Mouse (Mus musculus) neural tube, embryonic 13.5 days (tissue): ENCODE results near the gene Ppp1r12c. TPM values are rescaled to one million over a fixed set of nuclear protein-coding genes. Genes with fewer than 3 reads are reported as not detected.

Experiments used
- ATAC-seq: fragments of 200-750 bp; cut with Nextera tagmentation; 2 replicates; pipeline ENCODE4 v1.8.0; 2017; ENCODE audit warnings: low read depth, mild to moderate bottlenecking, moderate TSS enrichment, moderate library complexity
- H3K27ac ChIP-seq: fragments of 300-500 bp; sonication (generic); replicated peaks from 2 replicates; pipeline ENCODE4 v1.5.1; 2015; ENCODE audit warnings: moderate library complexity, mild to moderate bottlenecking, inconsistent platforms
- H3K27me3 ChIP-seq: fragments of 300-500 bp; sonication (generic); 2 replicates; pipeline ENCODE4 v1.6.1; 2015; ENCODE audit warnings: mild to moderate bottlenecking, inconsistent platforms
- H3K36me3 ChIP-seq: fragments of 300-500 bp; sonication (generic); 2 replicates; pipeline ENCODE4 v1.6.1; 2015; ENCODE audit warnings: mild to moderate bottlenecking, inconsistent platforms
- H3K4me1 ChIP-seq: fragments of 300-500 bp; sonication (generic); replicated peaks from 2 replicates; pipeline ENCODE4 v1.6.1; 2015; ENCODE audit warnings: inconsistent platforms
- H3K4me2 ChIP-seq: fragments of 300-500 bp; sonication (generic); 2 replicates; pipeline ENCODE4 v1.6.1; 2015; ENCODE audit warnings: inconsistent platforms, mild to moderate bottlenecking, moderate library complexity
- H3K4me3 ChIP-seq: fragments of 300-500 bp; sonication (generic); 2 replicates; pipeline ENCODE4 v1.5.1; 2015; ENCODE audit warnings: mild to moderate bottlenecking, inconsistent platforms
- H3K9ac ChIP-seq: fragments of 300-500 bp; sonication (generic); 2 replicates; pipeline ENCODE4 v1.6.1; 2015; ENCODE audit warnings: moderate library complexity, mild to moderate bottlenecking, inconsistent platforms
- H3K9me3 ChIP-seq: fragments of 300-500 bp; sonication (generic); 2 replicates; pipeline ENCODE4 v1.6.1; 2016; ENCODE audit warnings: inconsistent platforms
- WGBS: fragments of 180-500 bp; shearing (Covaris S2); methylation state at CpG from one replicate; pipeline ENCODE4 v1.1.7; 2015; 5-methylcytosine and 5-hydroxymethylcytosine counted together
- polyA plus RNA-seq: library from polyadenylated mRNA; unstranded; fragments of >200 nt; fragmentation: Nextera tagmentation; extraction: Ambion mirVana; gene quantifications from 2 replicates; pipeline ENCODE4 v1.2.1, GENCODE M21; 2015

Ppp1r12c gene
- polyA plus RNA-seq, 1 experiment from 2014 or later, result 48.4 TPM

DNA sequence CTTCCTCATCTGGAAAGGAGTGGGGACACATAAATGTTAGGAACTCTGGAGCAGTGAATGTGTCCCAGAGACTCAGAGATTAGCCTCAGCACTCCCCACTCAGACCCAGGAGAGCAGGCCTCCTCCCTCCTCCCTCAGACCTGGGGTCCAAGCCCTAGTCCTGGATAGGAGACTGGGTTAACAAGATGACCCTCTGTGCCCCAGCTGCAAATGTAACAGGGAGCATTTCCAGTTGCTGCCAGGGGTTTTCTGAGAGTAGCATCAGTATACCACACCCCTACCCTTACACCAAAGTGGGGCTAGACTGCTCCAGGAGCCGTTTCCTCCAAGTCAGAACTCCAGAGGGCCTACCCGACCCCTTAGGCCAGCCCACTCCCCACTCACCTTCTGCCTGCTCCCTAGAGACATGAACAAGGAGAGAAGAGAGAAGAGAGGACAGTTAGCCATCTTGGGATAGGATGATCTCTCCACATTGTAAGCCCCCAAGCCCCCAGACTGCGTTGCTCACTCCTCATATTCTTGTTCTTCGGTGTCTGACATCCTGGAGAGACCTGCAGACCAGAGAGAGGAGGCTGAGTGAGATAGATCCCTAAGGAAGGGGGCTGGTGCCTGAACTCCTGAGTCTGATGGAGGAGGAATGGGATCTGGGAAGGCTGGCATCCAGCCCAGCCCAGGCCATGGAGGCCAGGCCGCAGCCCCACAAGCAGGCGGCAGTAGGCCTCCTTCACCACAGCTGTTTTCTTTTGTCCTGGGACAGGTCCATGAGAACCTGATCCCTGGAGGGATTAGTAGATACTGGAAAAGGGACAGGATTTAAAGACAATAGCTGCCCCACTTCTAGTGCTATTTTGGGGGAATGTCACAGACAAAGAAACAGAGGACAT is 12.6 kb upstream of the Ppp1r12c start:
- no peak overlapping the region for H3K27ac ChIP-seq
- no peak overlapping the region for H3K4me2 ChIP-seq
- no peaks in the 10 kb centered on the region for H3K27me3 ChIP-seq
- H3K9me3 ChIP-seq, result no peaks in the 10 kb centered on the region
- no peaks in the 10 kb centered on the region for H3K36me3 ChIP-seq
- ATAC-seq, result no peak
- WGBS, result 51% methylated on average over 6 of the region's 6 CpGs
- H3K4me1 ChIP-seq, result peaks cover 8% of the 10 kb centered on the region; the same call in 1 of the 2 replicates
- H3K9ac ChIP-seq, result peak overlapping the region; percentile 22; the same call in 1 of the 2 replicates
- H3K4me3 ChIP-seq, result no peak overlapping the region

GRCm38 (mm10) chr7:4513236-4513635 is 11.8 kb upstream of the Ppp1r12c start:
- ATAC-seq, result no peak
- Histone ChIP-seq H3K4me2 (no peak overlapping the region), H3K27me3 (no peaks in the 10 kb centered on the region), H3K9ac (no peak overlapping the region), H3K4me3 (no peak overlapping the region), H3K4me1 (peaks cover 8% of the 10 kb centered on the region; the same call in 1 of the 2 replicates), H3K27ac (no peak overlapping the region), H3K36me3 (no peaks in the 10 kb centered on the region), H3K9me3 (no peaks in the 10 kb centered on the region)
- 23% methylated on average over 13 of the region's 13 CpGs for WGBS

GRCm38 (mm10) chr7:4511489-4512224 is 10.2 kb upstream of the Ppp1r12c start:
- Histone ChIP-seq H3K4me3 (no peak overlapping the region), H3K4me2 (no peak overlapping the region), H3K27ac (no peak overlapping the region), H3K36me3 (no peaks in the 10 kb centered on the region), H3K9ac (no peak overlapping the region), H3K4me1 (peaks cover 8% of the 10 kb centered on the region; the same call in 1 of the 2 replicates), H3K27me3 (no peaks in the 10 kb centered on the region), H3K9me3 (no peaks in the 10 kb centered on the region)
- no peak for ATAC-seq
- WGBS, result 80% methylated on average over 8 of the region's 8 CpGs

- no peak overlapping the region for H3K9ac ChIP-seq
- no peaks in the 10 kb centered on the region for H3K4me1 ChIP-seq
- WGBS, result 14% methylated on average over 24 of the region's 24 CpGs
- ATAC-seq, result peak; percentile 41; the same call in 1 of the 2 replicates
- no peaks in the 10 kb centered on the region for H3K27me3 ChIP-seq
- H3K9me3 ChIP-seq, result no peaks in the 10 kb centered on the region
- no peak overlapping the region for H3K4me3 ChIP-seq
- peak overlapping the region; percentile 14; the same call in 1 of the 2 replicates for H3K4me2 ChIP-seq
- no peak overlapping the region for H3K27ac ChIP-seq
- H3K36me3 ChIP-seq, result no peaks in the 10 kb centered on the region
Measured at GRCm38 (mm10) chr7:4509863-4510608, 8.6 kb upstream of the Ppp1r12c start.

- Histone ChIP-seq H3K4me1 (no peaks in the 10 kb centered on the region), H3K4me3 (no peak overlapping the region), H3K27me3 (no peaks in the 10 kb centered on the region), H3K4me2 (no peak overlapping the region), H3K9me3 (no peaks in the 10 kb centered on the region), H3K36me3 (no peaks in the 10 kb centered on the region), H3K27ac (no peak overlapping the region), H3K9ac (no peak overlapping the region)
- WGBS, result 90% methylated on average over 8 of the region's 8 CpGs
- ATAC-seq, result no peak
Measured at GRCm38 (mm10) chr7:4508739-4509116, 7.2 kb upstream of the Ppp1r12c start.

- Histone ChIP-seq H3K27me3 (no peaks in the 10 kb centered on the region), H3K36me3 (no peaks in the 10 kb centered on the region), H3K4me3 (no peak overlapping the region), H3K9me3 (no peaks in the 10 kb centered on the region), H3K27ac (no peak overlapping the region), H3K9ac (no peak overlapping the region), H3K4me1 (no peaks in the 10 kb centered on the region), H3K4me2 (no peak overlapping the region)
- ATAC-seq, result no peak
- 73% methylated on average over 12 of the region's 32 CpGs for WGBS
Measured at GRCm38 (mm10) chr7:4508062-4508738, 6.7 kb upstream of the Ppp1r12c start.

GRCm38 (mm10) chr7:4507220-4507619 is 5.7 kb upstream of the Ppp1r12c start:
- Histone ChIP-seq H3K9ac (no peak overlapping the region), H3K9me3 (no peaks in the 10 kb centered on the region), H3K4me1 (0 out of 2 replicates have a peak, but pooled peaks cover 4% of the 10 kb centered on the region), H3K27me3 (no peaks in the 10 kb centered on the region), H3K4me3 (no peak overlapping the region), H3K36me3 (no peaks in the 10 kb centered on the region), H3K27ac (no peak overlapping the region), H3K4me2 (no peak overlapping the region)
- WGBS, result 73% methylated on average over 4 of the region's 4 CpGs
- no peak for ATAC-seq

DNA sequence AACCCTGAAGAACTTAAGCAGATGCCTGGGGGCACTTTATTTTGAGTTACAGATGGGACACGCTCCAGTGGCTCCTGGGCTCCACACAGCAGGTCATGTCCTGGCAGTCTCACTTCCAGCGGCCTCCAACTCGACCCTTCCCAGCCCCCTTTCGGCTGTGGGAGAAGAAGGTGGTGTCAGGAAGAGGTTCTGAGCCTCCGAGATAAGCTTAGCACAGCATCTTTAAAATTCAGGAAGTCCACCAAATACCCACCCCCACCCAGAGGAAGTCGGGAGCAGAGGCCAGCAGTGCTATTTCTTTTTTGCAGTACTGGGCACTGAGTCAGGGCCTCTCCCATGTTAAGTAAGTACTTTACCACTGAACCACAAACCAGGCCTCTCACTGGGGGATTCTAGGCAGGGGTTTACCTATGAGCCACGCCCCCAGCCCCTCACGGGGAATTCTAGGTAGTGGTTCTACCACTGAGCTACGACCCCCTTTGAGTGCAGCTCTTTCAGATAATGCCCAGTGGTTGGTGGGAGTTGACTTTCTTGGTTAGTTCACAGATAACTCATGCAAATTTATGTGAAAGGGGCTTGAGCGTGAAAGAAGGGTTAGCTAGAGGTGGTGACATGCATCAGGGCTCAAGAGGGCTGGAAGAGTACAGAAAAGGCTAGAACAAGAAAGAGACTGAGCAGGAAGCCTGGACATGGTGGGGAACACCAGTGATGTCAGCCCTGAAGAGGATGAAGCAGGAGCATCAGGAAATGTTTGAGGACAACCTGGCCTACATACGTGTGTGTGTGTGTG is 3.4 kb upstream of the Ppp1r12c start:
- no peaks in the 10 kb centered on the region for H3K27me3 ChIP-seq
- H3K27ac ChIP-seq, result no peak overlapping the region
- no peak overlapping the region for H3K4me2 ChIP-seq
- no peak overlapping the region for H3K9ac ChIP-seq
- WGBS, result 65% methylated on average over 11 of the region's 11 CpGs
- no peak overlapping the region for H3K4me3 ChIP-seq
- H3K9me3 ChIP-seq, result no peaks in the 10 kb centered on the region
- no peaks in the 10 kb centered on the region for H3K36me3 ChIP-seq
- no peak for ATAC-seq
- H3K4me1 ChIP-seq, result peaks cover 15% of the 10 kb centered on the region

DNA sequence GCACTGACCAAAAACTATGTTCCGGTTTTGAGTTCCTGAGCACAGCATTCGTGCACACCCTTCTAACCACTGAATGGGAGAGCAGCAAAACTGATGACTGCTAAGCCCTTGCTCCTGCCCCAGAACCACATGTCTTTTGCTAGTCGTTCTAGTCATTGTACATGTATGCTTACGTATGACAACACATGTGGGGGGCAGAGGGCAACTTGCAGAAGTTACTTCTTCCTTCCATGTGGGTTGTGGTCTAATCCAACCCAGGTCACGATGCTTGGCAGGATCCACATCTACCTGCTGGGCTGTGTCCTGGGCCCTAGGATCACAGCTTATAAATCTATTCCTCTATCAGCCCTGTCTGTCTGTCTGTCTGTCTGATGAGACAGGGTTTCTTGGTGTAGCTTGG is 2.4 kb upstream of the Ppp1r12c start:
- peaks cover 25% of the 10 kb centered on the region for H3K4me1 ChIP-seq
- no peaks in the 10 kb centered on the region for H3K9me3 ChIP-seq
- no peak overlapping the region for H3K9ac ChIP-seq
- no peak overlapping the region for H3K4me3 ChIP-seq
- H3K4me2 ChIP-seq, result no peak overlapping the region
- ATAC-seq, result no peak
- 88% methylated on average over 5 of the region's 5 CpGs for WGBS
- no peak overlapping the region for H3K27ac ChIP-seq
- no peaks in the 10 kb centered on the region for H3K27me3 ChIP-seq
- H3K36me3 ChIP-seq, result no peaks in the 10 kb centered on the region

DNA sequence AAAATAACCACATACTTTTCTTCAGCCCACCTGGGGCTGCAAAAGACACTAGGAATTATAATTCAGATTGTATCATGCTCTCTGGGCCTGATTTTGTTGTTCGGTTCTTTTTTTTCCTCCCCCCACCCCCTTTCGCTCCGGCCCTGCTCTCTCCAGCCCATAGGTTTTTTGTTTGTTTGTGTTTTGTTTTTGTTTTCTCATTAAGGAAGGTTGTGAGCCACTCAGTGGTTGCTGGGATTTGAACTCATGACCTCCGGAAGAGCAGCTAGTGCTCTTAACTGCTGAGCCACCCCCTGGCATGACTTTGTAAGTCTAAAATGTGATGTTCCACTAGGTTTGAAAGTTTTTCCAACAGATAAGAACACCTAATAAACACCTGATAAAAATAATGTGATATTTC is 1.6 kb upstream of the Ppp1r12c start:
- no peak overlapping the region for H3K27ac ChIP-seq
- ATAC-seq, result no peak
- no peak overlapping the region; the same call in 1 of the 2 replicates for H3K4me2 ChIP-seq
- peaks cover 33% of the 10 kb centered on the region for H3K4me1 ChIP-seq
- no peak overlapping the region for H3K9ac ChIP-seq
- no peaks in the 10 kb centered on the region for H3K27me3 ChIP-seq
- no peaks in the 10 kb centered on the region for H3K9me3 ChIP-seq
- no peak overlapping the region for H3K4me3 ChIP-seq
- H3K36me3 ChIP-seq, result no peaks in the 10 kb centered on the region
- 77% methylated on average over 4 of the region's 4 CpGs for WGBS
